Mouse (Mus musculus) heart, embryonic 11.5 days (tissue): ENCODE measurements around the gene Olfr808. TPM values are rescaled to one million over a fixed set of nuclear protein-coding genes. Genes with fewer than 3 reads are reported as not detected.

ENCODE experiments used
- ATAC-seq: fragments of 200-750 bp; cut with Nextera tagmentation; replicated peaks from 2 replicates; pipeline ENCODE4 v1.8.0; 2017; ENCODE audit warnings: moderate library complexity; ENCODE audit not compliant: insufficient number of reproducible peaks, low FRiP score, low TSS enrichment
- H3K27ac ChIP-seq: fragments of 300-500 bp; sonication (generic); 2 replicates; pipeline ENCODE4 v1.5.1; 2014; ENCODE audit warnings: mild to moderate bottlenecking, low read depth, low read length
- H3K27me3 ChIP-seq: fragments of 300-500 bp; sonication (generic); 2 replicates; pipeline ENCODE4 v1.6.1; 2014; ENCODE audit warnings: mild to moderate bottlenecking, low read length, mixed read lengths; ENCODE audit not compliant: control insufficient read depth, insufficient read depth
- H3K36me3 ChIP-seq: fragments of 300-500 bp; sonication (generic); 2 replicates; pipeline ENCODE4 v1.6.1; 2014; ENCODE audit warnings: mild to moderate bottlenecking, low read length, moderate library complexity, mixed read lengths; ENCODE audit not compliant: control insufficient read depth, insufficient read depth
- H3K4me1 ChIP-seq: fragments of 300-500 bp; sonication (generic); 2 replicates; pipeline ENCODE4 v1.6.1; 2014; ENCODE audit warnings: low read length; ENCODE audit not compliant: control insufficient read depth, insufficient read depth
- H3K4me2 ChIP-seq: fragments of 300-500 bp; sonication (generic); 2 replicates; pipeline ENCODE4 v1.6.1; 2014; ENCODE audit warnings: mild to moderate bottlenecking, moderate library complexity
- H3K4me3 ChIP-seq: fragments of 300-500 bp; sonication (generic); 2 replicates; pipeline ENCODE4 v1.5.1; 2014; ENCODE audit warnings: low read depth, low read length
- H3K9ac ChIP-seq: fragments of 300-500 bp; sonication (generic); 2 replicates; pipeline ENCODE4 v1.6.1; 2014; ENCODE audit warnings: mild to moderate bottlenecking, low read depth, low read length, moderate library complexity
- H3K9me3 ChIP-seq: fragments of 300-500 bp; sonication (generic); replicated peaks from 2 replicates; pipeline ENCODE4 v1.6.1; 2016; ENCODE audit warnings: low read length; ENCODE audit not compliant: control insufficient read depth
- WGBS: fragments of 180-500 bp; shearing (Covaris S2); extraction: QIAGEN DNeasy Blood & Tissue Kit; methylation state at CpG from one replicate; pipeline ENCODE4 v1.1.7; 2014; ENCODE audit not compliant: insufficient replicate concordance; 5-methylcytosine and 5-hydroxymethylcytosine counted together
- polyA plus RNA-seq: library from polyadenylated mRNA; unstranded; fragments of >200 nt; fragmentation: Nextera tagmentation; extraction: Ambion mirVana; gene quantifications from 2 replicates; pipeline ENCODE4 v1.2.1, GENCODE M21; 2014

The Olfr808 gene
- not detected in 2 replicates for polyA plus RNA-seq

- 81% methylated on average over 1 of the region's 1 CpGs for WGBS
Measured at GRCm38 (mm10) chr10:129765182-129765581, at the start of gene Olfr808. TSS of gene Olfr808 (plus strand) at chr10:129765482.

DNA sequence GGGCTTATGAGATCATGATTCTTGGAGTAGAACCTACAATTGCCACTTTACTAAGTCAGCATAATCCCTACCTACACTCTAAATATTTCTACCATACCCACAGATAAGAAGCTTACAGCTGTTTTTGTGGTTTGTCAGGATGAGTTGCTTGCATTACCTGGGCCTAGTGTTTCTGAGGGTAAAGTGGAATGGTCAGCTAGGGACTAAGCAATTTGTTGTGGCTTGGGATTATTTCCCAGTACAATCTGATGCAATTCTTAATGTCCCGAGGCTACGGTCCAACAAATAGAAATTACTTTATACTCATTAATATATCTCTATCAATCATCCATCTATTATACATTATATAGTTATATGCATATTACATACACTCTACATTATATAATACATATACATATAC lies 36.0 kb upstream of the Olfr808 start, which contains the start of gene Olfr805:
Olfr805 (minus strand) TSS at position 101 of the 400 bp plus-strand sequence.
- H3K9ac ChIP-seq: no peak within 1 kb of the TSS
- ATAC-seq: no peak
- H3K4me3 ChIP-seq: no peak within 1 kb of the TSS
- no peaks in the 10 kb centered on the region for H3K4me1 ChIP-seq
- no peaks in the 10 kb centered on the region for H3K36me3 ChIP-seq
- no peaks in the 10 kb centered on the region for H3K27me3 ChIP-seq
- H3K9me3 ChIP-seq: no peaks in the 10 kb centered on the region
- 90% methylated on average over 2 of the region's 2 CpGs for WGBS
- H3K4me2 ChIP-seq: no peak within 1 kb of the TSS
- H3K27ac ChIP-seq: no peak within 1 kb of the TSS

More at GRCm38 (mm10) chr10:129765182-129765581, at the start of gene Olfr808:
- Histone ChIP-seq H3K9ac (no peak within 1 kb of the TSS), H3K27ac (no peak within 1 kb of the TSS), H3K4me1 (no peaks in the 10 kb centered on the region), H3K27me3 (no peaks in the 10 kb centered on the region), H3K36me3 (no peaks in the 10 kb centered on the region), H3K9me3 (no peaks in the 10 kb centered on the region), H3K4me3 (no peak within 1 kb of the TSS), H3K4me2 (no peak within 1 kb of the TSS)
- no peak for ATAC-seq

DNA sequence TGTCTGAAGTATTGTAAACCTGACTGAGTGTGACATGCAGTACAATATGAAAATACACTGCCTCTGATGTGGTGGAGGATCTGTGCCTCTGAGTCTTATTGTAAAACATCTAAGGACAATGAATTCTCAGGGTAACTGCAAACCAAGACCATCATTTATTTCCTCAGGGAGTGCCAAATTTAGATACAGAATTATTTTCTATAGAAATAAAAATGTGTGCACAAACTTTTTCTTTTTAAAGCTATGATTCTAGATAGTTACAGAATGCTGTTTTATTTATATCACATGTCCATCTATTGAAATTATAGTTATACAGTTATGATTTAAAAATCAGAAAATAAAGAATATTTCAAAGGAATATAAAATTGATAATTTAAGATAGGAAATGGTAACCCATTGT lies 23.5 kb upstream of the Olfr808 start, which contains the start of gene Olfr806:
Olfr806 (minus strand) TSS at position 101 of the 400 bp plus-strand sequence.
- Histone ChIP-seq H3K4me1 (no peaks in the 10 kb centered on the region), H3K4me3 (no peak within 1 kb of the TSS), H3K27me3 (no peaks in the 10 kb centered on the region), H3K9me3 (no peaks in the 10 kb centered on the region), H3K27ac (no peak within 1 kb of the TSS), H3K4me2 (no peak within 1 kb of the TSS), H3K9ac (no peak within 1 kb of the TSS), H3K36me3 (no peaks in the 10 kb centered on the region)
- ATAC-seq: no peak

DNA sequence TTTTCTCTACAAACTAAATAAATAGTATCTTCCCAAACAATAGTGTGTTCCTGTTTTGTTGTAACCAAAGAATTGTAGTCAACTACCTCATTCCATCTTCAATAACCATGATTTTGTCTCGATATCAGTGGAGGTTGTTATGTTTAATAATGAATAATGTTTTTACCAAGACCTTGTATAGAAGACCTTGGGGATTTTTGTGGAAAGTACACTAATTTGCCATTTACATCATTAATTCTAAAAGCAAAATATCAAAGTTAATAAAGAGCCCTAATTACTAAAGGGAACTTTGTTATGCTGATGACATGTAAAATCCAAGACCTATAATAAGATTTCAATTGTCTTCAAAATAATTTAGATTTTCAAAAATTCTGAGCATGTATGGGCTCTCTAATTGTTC lies 7.6 kb upstream of the Olfr808 start, which contains the start of gene Olfr807:
Olfr807 (minus strand) TSS at position 101 of the 400 bp plus-strand sequence.
- H3K4me1 ChIP-seq: no peaks in the 10 kb centered on the region
- 78% methylated on average over 1 of the region's 1 CpGs for WGBS
- H3K9ac ChIP-seq: no peak within 1 kb of the TSS
- H3K27ac ChIP-seq: no peak within 1 kb of the TSS
- H3K36me3 ChIP-seq: no peaks in the 10 kb centered on the region
- H3K4me3 ChIP-seq: no peak within 1 kb of the TSS
- ATAC-seq: no peak
- H3K4me2 ChIP-seq: no peak within 1 kb of the TSS
- H3K9me3 ChIP-seq: no peaks in the 10 kb centered on the region
- H3K27me3 ChIP-seq: no peaks in the 10 kb centered on the region

GRCm38 (mm10) chr10:129774338-129774737 lies 9.1 kb downstream of the Olfr808 start, which contains the start of gene Olfr809:
TSS of gene Olfr809 (plus strand) at chr10:129774638.
- Histone ChIP-seq H3K9ac (no peak within 1 kb of the TSS), H3K4me3 (no peak within 1 kb of the TSS), H3K36me3 (no peaks in the 10 kb centered on the region), H3K4me1 (no peaks in the 10 kb centered on the region), H3K27me3 (no peaks in the 10 kb centered on the region), H3K9me3 (no peaks in the 10 kb centered on the region), H3K27ac (no peak within 1 kb of the TSS), H3K4me2 (no peak within 1 kb of the TSS)
- no peak for ATAC-seq

- H3K4me3 ChIP-seq: no peak overlapping the region
- H3K4me1 ChIP-seq: no peaks in the 10 kb centered on the region
- no peak overlapping the region for H3K27ac ChIP-seq
- H3K9ac ChIP-seq: no peak overlapping the region
- H3K36me3 ChIP-seq: no peaks in the 10 kb centered on the region
- no peaks in the 10 kb centered on the region for H3K9me3 ChIP-seq
- ATAC-seq: no peak
- H3K27me3 ChIP-seq: no peaks in the 10 kb centered on the region
- H3K4me2 ChIP-seq: no peak overlapping the region
Measured at GRCm38 (mm10) chr10:129778123-129778522, 12.8 kb downstream of the Olfr808 start.

DNA sequence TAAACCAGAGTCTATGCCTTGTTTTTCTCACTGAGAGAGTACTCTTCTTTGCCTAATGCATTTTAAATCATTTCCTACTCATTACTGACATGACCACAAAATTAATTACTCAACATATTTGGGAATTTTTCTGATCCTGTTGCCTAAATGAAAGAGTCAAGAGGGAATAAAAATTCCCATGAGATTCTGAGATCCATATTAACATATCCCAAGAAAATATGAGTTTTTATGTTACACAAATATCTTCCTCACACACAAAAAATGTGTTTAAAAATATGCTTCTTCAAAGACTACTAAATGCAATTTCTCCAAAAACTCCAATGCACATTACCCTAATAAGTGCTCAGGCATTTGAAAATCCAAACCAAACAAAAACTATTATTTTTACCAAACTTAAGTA lies 29.5 kb downstream of the Olfr808 start, which contains the start of gene Olfr810:
Olfr810 (minus strand) TSS at position 101 of the 400 bp plus-strand sequence.
- Histone ChIP-seq H3K9me3 (no peaks in the 10 kb centered on the region), H3K27ac (no peak within 1 kb of the TSS), H3K4me2 (no peak within 1 kb of the TSS), H3K36me3 (no peaks in the 10 kb centered on the region), H3K9ac (no peak within 1 kb of the TSS), H3K4me3 (no peak within 1 kb of the TSS), H3K4me1 (no peaks in the 10 kb centered on the region), H3K27me3 (no peaks in the 10 kb centered on the region)
- ATAC-seq: no peak

GRCm38 (mm10) chr10:129804296-129804695 lies 39.0 kb downstream of the Olfr808 start, which contains the start of gene Olfr811:
TSS of gene Olfr811 (minus strand) at chr10:129804396.
- Histone ChIP-seq H3K4me2 (no peak within 1 kb of the TSS), H3K4me1 (no peaks in the 10 kb centered on the region), H3K9ac (no peak within 1 kb of the TSS), H3K4me3 (no peak within 1 kb of the TSS), H3K36me3 (no peaks in the 10 kb centered on the region), H3K27ac (no peak within 1 kb of the TSS), H3K27me3 (no peaks in the 10 kb centered on the region), H3K9me3 (no peaks in the 10 kb centered on the region)
- no peak for ATAC-seq
- 71% methylated on average over 4 of the region's 4 CpGs for WGBS
